9 mouse cellular contexts compared by ENCODE assay signal in genomic region chr2:18694611-18694950, GRCm38 (mm10). TPM values are rescaled to one million over a fixed set of nuclear protein-coding genes. Genes with fewer than 3 reads are reported as not detected.
A peak's percentile ranks its signal among the peaks of the same experiment; 100 is the strongest.
DNase-seq lines count a peak whose midpoint lies in the region; ATAC-seq and TF ChIP-seq lines count a peak whose summit lies in the region.
"Had no signal": no experiment of that assay in that cellular context is flagged by ENCODE, and none has a peak within 500 bp of the region (broad histone marks: within the 10 kb centered on the region; RNA-seq: fewer than 3 reads in every experiment).

No protein-coding gene starts in this region.

- peak overlapping the region; percentile 76 for H3K9ac ChIP-seq in hindbrain, embryonic 12.5 days
- peak overlapping the region; percentile 81 for H3K9ac ChIP-seq in midbrain, embryonic 12.5 days (replicated peaks)

- H3K9me3 ChIP-seq in hindbrain, embryonic 12.5 days (replicated peaks): no peaks in the 10 kb centered on the region
- no peaks in the 10 kb centered on the region for H3K9me3 ChIP-seq in midbrain, embryonic 12.5 days

- ATAC-seq in hindbrain, embryonic 12.5 days (ENCODE audit: low FRiP score): peak; percentile 26
- ATAC-seq in midbrain, embryonic 12.5 days (ENCODE audit: low FRiP score, low read depth): peak; percentile 19

- DNase-seq in kidney, adult 2 months: no peak
- no peak for DNase-seq in kidney, postnatal 36 days
- no peak for DNase-seq in cerebellum, postnatal 4 days (ENCODE audit: low spot score in 2 of 2)
- DNase-seq in gastrocnemius, postnatal 4 days (ENCODE audit: low spot score in 2 of 2): no peak
- DNase-seq in adrenal gland, postnatal 14 days: no peak

- no peaks in the 10 kb centered on the region for H3K36me3 ChIP-seq in kidney, adult 2 months (ENCODE audit: control insufficient read depth, insufficient read depth, low read length)
- H3K36me3 ChIP-seq in hindbrain, embryonic 12.5 days: no peaks in the 10 kb centered on the region
- no peaks in the 10 kb centered on the region for H3K36me3 ChIP-seq in midbrain, embryonic 12.5 days

- 3% methylated on average over 20 of the region's 20 CpGs for WGBS in kidney, adult 2 months
- 2% methylated on average over 20 of the region's 20 CpGs for WGBS in bone marrow, adult 2 months
- WGBS in hindbrain, embryonic 12.5 days: under 1% methylated on average over 19 of the region's 20 CpGs
- WGBS in midbrain, embryonic 12.5 days: under 1% methylated on average over 20 of the region's 20 CpGs

- no peaks in the 10 kb centered on the region; the same call in 1 of the 2 replicates for H3K4me1 ChIP-seq in kidney, adult 2 months (ENCODE audit: control insufficient read depth, insufficient read depth, low read length)
- H3K4me1 ChIP-seq in bone marrow, adult 2 months (ENCODE audit: control insufficient read depth, insufficient read depth, low read length): peaks cover 2% of the 10 kb centered on the region; the same call in 1 of the 2 replicates
- peaks cover 18% of the 10 kb centered on the region for H3K4me1 ChIP-seq in hindbrain, embryonic 12.5 days
- H3K4me1 ChIP-seq in midbrain, embryonic 12.5 days: peaks cover 30% of the 10 kb centered on the region

- H3K4me3 ChIP-seq in kidney, adult 2 months (ENCODE audit: insufficient read depth, low read depth, low read length): peak overlapping the region; percentile 57
- peak overlapping the region; percentile 50 for H3K4me3 ChIP-seq in bone marrow, adult 2 months (replicated peaks; ENCODE audit: control insufficient read depth, low read depth, low read length)
- peak overlapping the region; percentile 59 for H3K4me3 ChIP-seq in hindbrain, embryonic 12.5 days
- H3K4me3 ChIP-seq in midbrain, embryonic 12.5 days: peak overlapping the region; percentile 62

- H3K4me2 ChIP-seq in hindbrain, embryonic 12.5 days (replicated peaks): peak overlapping the region; percentile 95
- peak overlapping the region; percentile 91 for H3K4me2 ChIP-seq in midbrain, embryonic 12.5 days (replicated peaks)

- H3K27ac ChIP-seq in kidney, adult 2 months (ENCODE audit: insufficient read depth, low read depth, low read length): no peak overlapping the region
- H3K27ac ChIP-seq in bone marrow, adult 2 months (ENCODE audit: control insufficient read depth, insufficient read depth, low read depth, low read length, poor library complexity): no peak overlapping the region
- peak overlapping the region; percentile 76; the same call in 1 of the 2 replicates for H3K27ac ChIP-seq in hindbrain, embryonic 12.5 days
- H3K27ac ChIP-seq in midbrain, embryonic 12.5 days (replicated peaks): peak overlapping the region; percentile 76; the same call in 1 of the 2 replicates

- TF ChIP-seq CTCF in kidney, adult 2 months (conservative IDR thresholded peaks at IDR 0.05; ENCODE audit: insufficient read depth, insufficient read length, low read depth, low read length): no peak
- no peak for TF ChIP-seq CTCF in bone marrow, adult 2 months (IDR thresholded peaks at IDR 0.05; ENCODE audit: control insufficient read depth, insufficient read depth, low read length)

- no peak for TF ChIP-seq POLR2A in kidney, adult 2 months (IDR thresholded peaks at IDR 0.05; ENCODE audit: low read depth, low read length)
- TF ChIP-seq POLR2A in bone marrow, adult 2 months (IDR thresholded peaks at IDR 0.05; ENCODE audit: borderline replicate concordance, control insufficient read depth, low read depth, low read length): no peak

- peaks cover 26% of the 10 kb centered on the region for H3K27me3 ChIP-seq in kidney, adult 2 months (replicated peaks; ENCODE audit: control insufficient read depth, insufficient read depth, low read length)
- peaks cover 60% of the 10 kb centered on the region for H3K27me3 ChIP-seq in hindbrain, embryonic 12.5 days
- H3K27me3 ChIP-seq in midbrain, embryonic 12.5 days: peaks cover 65% of the 10 kb centered on the region

RNA-seq across cellular contexts. Expression of gene Spag6, which starts 0.7 kb away (rescaled TPM):
- polyA plus RNA-seq in kidney, adult 2 months (2012; rRNA removed): 0.14 and 0.27 TPM in 2 replicates
- polyA plus RNA-seq in bone marrow, adult 2 months (2011; ENCODE audit: insufficient read depth, insufficient read length, low replicate concordance, missing spikeins): not detected in 2 replicates
- polyA plus RNA-seq in hindbrain, embryonic 12.5 days (2016; fragmentation: Nextera tagmentation; extraction: Ambion mirVana): 0.22 and 0.35 TPM in 2 replicates
- 0.32 and 0.35 TPM in 2 replicates for polyA plus RNA-seq in midbrain, embryonic 12.5 days (2016; fragmentation: Nextera tagmentation; extraction: Ambion mirVana)
- total RNA-seq in gastrocnemius, postnatal 4 days (2021): 1 to 10 TPM in 1 of 2 experiments, under 1 TPM in 1; 0.39 to 1.1 TPM
- total RNA-seq in adrenal gland, postnatal 14 days (2021): 0.41 and 0.56 TPM in 2 replicates
- polyA plus RNA-seq: activated CD4-positive, CD25-positive, alpha-beta regulatory T cell, adult 4 months had no signal

RNA-seq across cellular contexts. Expression of gene Bmi1, which starts 17.8 kb away (rescaled TPM):
- 16.1 and 17.4 TPM in 2 replicates for polyA plus RNA-seq in kidney, adult 2 months (2012; rRNA removed)
- polyA plus RNA-seq in bone marrow, adult 2 months (2011; ENCODE audit: insufficient read depth, insufficient read length, low replicate concordance, missing spikeins): 7.2 and 9.8 TPM in 2 replicates
- polyA plus RNA-seq in hindbrain, embryonic 12.5 days (2016; fragmentation: Nextera tagmentation; extraction: Ambion mirVana): 42.4 and 46.8 TPM in 2 replicates
- 36.4 and 44.4 TPM in 2 replicates for polyA plus RNA-seq in midbrain, embryonic 12.5 days (2016; fragmentation: Nextera tagmentation; extraction: Ambion mirVana)
- 10 to 100 TPM; 25.3 to 29.2 TPM for total RNA-seq in gastrocnemius, postnatal 4 days (2021)
- total RNA-seq in adrenal gland, postnatal 14 days (2021): 52.0 and 53.0 TPM in 2 replicates

RNA-seq across cellular contexts. Expression of gene Commd3, which starts 22.4 kb away (rescaled TPM):
- 68.1 and 83.2 TPM in 2 replicates for polyA plus RNA-seq in kidney, adult 2 months (2012; rRNA removed)
- 54.6 and 87.4 TPM in 2 replicates for polyA plus RNA-seq in bone marrow, adult 2 months (2011; ENCODE audit: insufficient read depth, insufficient read length, low replicate concordance, missing spikeins)
- polyA plus RNA-seq in hindbrain, embryonic 12.5 days (2016; fragmentation: Nextera tagmentation; extraction: Ambion mirVana): 174 and 180 TPM in 2 replicates
- 135 and 145 TPM in 2 replicates for polyA plus RNA-seq in midbrain, embryonic 12.5 days (2016; fragmentation: Nextera tagmentation; extraction: Ambion mirVana)
- total RNA-seq in gastrocnemius, postnatal 4 days (2021): 100 to 1,000 TPM; 117 to 119 TPM
- 105 and 112 TPM in 2 replicates for total RNA-seq in adrenal gland, postnatal 14 days (2021)

Comparison
In these comparisons a context has a peak if more than half of its experiments do, and no peak if none do; other contexts are left out.
1. H3K27ac ChIP-seq: peak in hindbrain, embryonic 12.5 days (single experiment) and midbrain, embryonic 12.5 days (single experiment); none in kidney, adult 2 months (single experiment) and bone marrow, adult 2 months (single experiment).
2. Peak in every context shown above with its lines, with median percentiles within 50 percentile points of each other: H3K4me3 ChIP-seq.